ENCODE assay signal across 11 mouse cellular contexts in the genomic region with DNA sequence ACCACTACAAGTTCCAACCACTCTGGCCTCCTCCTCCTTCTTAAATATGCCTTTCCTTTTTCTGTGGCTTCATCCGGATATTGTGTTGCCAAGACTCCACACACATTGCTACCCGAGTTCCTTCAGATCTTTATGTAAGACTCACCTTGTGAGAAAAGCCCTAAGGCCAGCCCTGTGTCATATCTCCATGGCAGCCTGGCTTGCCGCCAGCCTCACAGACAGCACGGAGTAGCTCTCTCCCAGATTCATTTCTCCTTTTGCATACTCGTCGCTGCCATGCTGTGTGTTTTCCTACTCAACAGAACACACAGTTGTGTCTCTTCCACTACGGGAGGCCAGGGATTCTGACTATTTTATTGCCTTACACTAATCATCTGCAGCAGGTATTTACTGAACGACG.
DNase-seq lines count a peak whose midpoint lies in the region; ATAC-seq and TF ChIP-seq lines count a peak whose summit lies in the region.
"Had no signal": no experiment of that assay in that cellular context is flagged by ENCODE, and none has a peak within 500 bp of the region (broad histone marks: within the 10 kb centered on the region; RNA-seq: fewer than 3 reads in every experiment).

No protein-coding gene starts in this region.

- no peak overlapping the region for H3K9ac ChIP-seq in forebrain, embryonic 13.5 days
- no peak overlapping the region for H3K9ac ChIP-seq in limb, embryonic 14.5 days (ENCODE audit: low read depth, low read length, severe bottlenecking)
- H3K9ac ChIP-seq in forebrain, postnatal 0 days, result no peak overlapping the region
- H3K9ac ChIP-seq in kidney, embryonic 16.5 days (replicated peaks; ENCODE audit: low read length), result no peak overlapping the region
- H3K9ac ChIP-seq in intestine, embryonic 15.5 days, result no peak overlapping the region
- H3K9ac ChIP-seq: embryonic facial prominence, embryonic 15.5 days; heart, embryonic 12.5 days had no signal

- H3K9me3 ChIP-seq in forebrain, embryonic 13.5 days (replicated peaks), result no peaks in the 10 kb centered on the region
- no peaks in the 10 kb centered on the region for H3K9me3 ChIP-seq in forebrain, embryonic 10.5 days
- H3K9me3 ChIP-seq in limb, embryonic 14.5 days (ENCODE audit: control insufficient read depth, low read length), result no peaks in the 10 kb centered on the region
- H3K9me3 ChIP-seq in limb, embryonic 10.5 days (replicated peaks), result no peaks in the 10 kb centered on the region
- no peaks in the 10 kb centered on the region for H3K9me3 ChIP-seq in forebrain, postnatal 0 days (ENCODE audit: low read length)
- no peaks in the 10 kb centered on the region for H3K9me3 ChIP-seq in kidney, embryonic 16.5 days (ENCODE audit: low read length)
- H3K9me3 ChIP-seq in intestine, embryonic 15.5 days, result no peaks in the 10 kb centered on the region
- H3K9me3 ChIP-seq: embryonic facial prominence, embryonic 15.5 days; heart, embryonic 12.5 days had no signal

- ATAC-seq in forebrain, embryonic 13.5 days, result peak; percentile 48
- no peak for ATAC-seq in limb, embryonic 14.5 days (ENCODE audit: low FRiP score, low read depth)
- ATAC-seq in forebrain, postnatal 0 days, result peak; percentile 60
- no peak for ATAC-seq in kidney, embryonic 16.5 days (ENCODE audit: low FRiP score, low TSS enrichment)
- ATAC-seq in intestine, embryonic 15.5 days, result no peak

- no peaks in the 10 kb centered on the region for H3K27me3 ChIP-seq in forebrain, embryonic 13.5 days
- no peaks in the 10 kb centered on the region; the same call in 1 of the 2 replicates for H3K27me3 ChIP-seq in forebrain, embryonic 10.5 days (ENCODE audit: poor library complexity, severe bottlenecking)
- no peaks in the 10 kb centered on the region for H3K27me3 ChIP-seq in limb, embryonic 14.5 days (ENCODE audit: control insufficient read depth, insufficient read depth, low read length)
- no peaks in the 10 kb centered on the region for H3K27me3 ChIP-seq in limb, embryonic 10.5 days (ENCODE audit: low read depth, poor library complexity, severe bottlenecking)
- H3K27me3 ChIP-seq in forebrain, postnatal 0 days (ENCODE audit: insufficient read depth, low read length), result no peaks in the 10 kb centered on the region; the same call in 1 of the 2 replicates
- no peaks in the 10 kb centered on the region for H3K27me3 ChIP-seq in kidney, embryonic 16.5 days (ENCODE audit: insufficient read depth, low read length)
- H3K27me3 ChIP-seq in intestine, embryonic 15.5 days (replicated peaks), result no peaks in the 10 kb centered on the region
- H3K27me3 ChIP-seq: embryonic facial prominence, embryonic 15.5 days; heart, embryonic 12.5 days had no signal

- WGBS in forebrain, embryonic 13.5 days, result 59% methylated on average over 9 of the region's 9 CpGs
- WGBS in forebrain, embryonic 10.5 days, result 92% methylated on average over 9 of the region's 9 CpGs
- WGBS in limb, embryonic 14.5 days, result 45% methylated on average over 9 of the region's 9 CpGs
- 91% methylated on average over 9 of the region's 9 CpGs for WGBS in limb, embryonic 10.5 days
- 46% methylated on average over 9 of the region's 9 CpGs for WGBS in forebrain, postnatal 0 days
- WGBS in kidney, embryonic 16.5 days, result 65% methylated on average over 9 of the region's 9 CpGs
- 62% methylated on average over 9 of the region's 9 CpGs for WGBS in intestine, embryonic 15.5 days

- H3K4me2 ChIP-seq in forebrain, embryonic 13.5 days, result no peak overlapping the region
- no peak overlapping the region for H3K4me2 ChIP-seq in limb, embryonic 14.5 days (replicated peaks; ENCODE audit: low read depth, low read length, severe bottlenecking)
- no peak overlapping the region for H3K4me2 ChIP-seq in forebrain, postnatal 0 days (ENCODE audit: low read depth)
- H3K4me2 ChIP-seq in kidney, embryonic 16.5 days (replicated peaks; ENCODE audit: low read depth, low read length), result no peak overlapping the region
- H3K4me2 ChIP-seq in intestine, embryonic 15.5 days (replicated peaks), result no peak overlapping the region
- H3K4me2 ChIP-seq: embryonic facial prominence, embryonic 15.5 days; heart, embryonic 12.5 days had no signal

- no peak for TF ChIP-seq CTCF in brain, embryonic 14.5 days (IDR thresholded peaks at IDR 0.05; ENCODE audit: borderline replicate concordance, extremely low read depth, insufficient read depth, insufficient read length)
- TF ChIP-seq CTCF in forebrain, postnatal 0 days (IDR thresholded peaks at IDR 0.05; ENCODE audit: low read depth), result no peak

- TF ChIP-seq POLR2A in limb, embryonic 14.5 days (IDR thresholded peaks at IDR 0.05; ENCODE audit: borderline replicate concordance, extremely low read depth, insufficient read depth, insufficient read length), result no peak
- no peak for TF ChIP-seq POLR2A in brain, embryonic 14.5 days (IDR thresholded peaks at IDR 0.05; ENCODE audit: borderline replicate concordance, extremely low read depth, insufficient read depth, insufficient read length, poor library complexity, severe bottlenecking)

- peaks cover 19% of the 10 kb centered on the region for H3K4me1 ChIP-seq in forebrain, embryonic 13.5 days
- H3K4me1 ChIP-seq in forebrain, embryonic 10.5 days, result peaks cover 20% of the 10 kb centered on the region
- peaks cover 20% of the 10 kb centered on the region for H3K4me1 ChIP-seq in limb, embryonic 14.5 days (ENCODE audit: control insufficient read depth, insufficient read depth, low read length)
- H3K4me1 ChIP-seq in limb, embryonic 10.5 days, result peaks cover 10% of the 10 kb centered on the region
- peaks cover 9% of the 10 kb centered on the region for H3K4me1 ChIP-seq in forebrain, postnatal 0 days (ENCODE audit: insufficient read depth)
- H3K4me1 ChIP-seq in kidney, embryonic 16.5 days (ENCODE audit: insufficient read depth, low read length), result 0 out of 2 replicates have a peak, but pooled peaks cover 4% of the 10 kb centered on the region
- no peaks in the 10 kb centered on the region for H3K4me1 ChIP-seq in intestine, embryonic 15.5 days (replicated peaks)
- H3K4me1 ChIP-seq: heart, embryonic 12.5 days had no signal

- H3K4me3 ChIP-seq in forebrain, embryonic 13.5 days, result no peak overlapping the region
- no peak overlapping the region for H3K4me3 ChIP-seq in forebrain, embryonic 10.5 days
- H3K4me3 ChIP-seq in limb, embryonic 14.5 days (replicated peaks; ENCODE audit: low read length), result no peak overlapping the region
- H3K4me3 ChIP-seq in limb, embryonic 10.5 days, result no peak overlapping the region
- H3K4me3 ChIP-seq in forebrain, postnatal 0 days (ENCODE audit: low read depth, low read length), result no peak overlapping the region
- H3K4me3 ChIP-seq in kidney, embryonic 16.5 days (ENCODE audit: low read length), result no peak overlapping the region
- H3K4me3 ChIP-seq in intestine, embryonic 15.5 days (replicated peaks), result no peak overlapping the region
- H3K4me3 ChIP-seq: embryonic facial prominence, embryonic 15.5 days; heart, embryonic 12.5 days had no signal

- DNase-seq in forebrain, embryonic 10.5 days (ENCODE audit: extremely low spot score, low spot score), result no peak
- peak; percentile 40 for DNase-seq in limb, embryonic 14.5 days (ENCODE audit: low spot score)
- DNase-seq in limb, embryonic 10.5 days (ENCODE audit: low spot score), result no peak
- peak; percentile 76 for DNase-seq in brain, embryonic 14.5 days (ENCODE audit: low read depth)
- DNase-seq in forebrain, postnatal 0 days, result peak; percentile 48
- DNase-seq: lung, adult 2 months had no signal

- no peak overlapping the region for H3K27ac ChIP-seq in forebrain, embryonic 13.5 days
- no peak overlapping the region for H3K27ac ChIP-seq in forebrain, embryonic 10.5 days
- no peak overlapping the region for H3K27ac ChIP-seq in limb, embryonic 14.5 days (replicated peaks; ENCODE audit: low read depth, low read length)
- no peak overlapping the region for H3K27ac ChIP-seq in limb, embryonic 10.5 days
- H3K27ac ChIP-seq in forebrain, postnatal 0 days (ENCODE audit: low read depth, low read length), result no peak overlapping the region
- H3K27ac ChIP-seq in kidney, embryonic 16.5 days (ENCODE audit: low read length), result no peak overlapping the region
- H3K27ac ChIP-seq in intestine, embryonic 15.5 days, result no peak overlapping the region
- H3K27ac ChIP-seq: embryonic facial prominence, embryonic 15.5 days had no signal

- no peaks in the 10 kb centered on the region for H3K36me3 ChIP-seq in forebrain, embryonic 13.5 days (ENCODE audit: poor library complexity, severe bottlenecking)
- H3K36me3 ChIP-seq in forebrain, embryonic 10.5 days (replicated peaks), result no peaks in the 10 kb centered on the region
- H3K36me3 ChIP-seq in limb, embryonic 14.5 days (ENCODE audit: control insufficient read depth, insufficient read depth, low read length), result no peaks in the 10 kb centered on the region
- H3K36me3 ChIP-seq in limb, embryonic 10.5 days, result no peaks in the 10 kb centered on the region
- H3K36me3 ChIP-seq in forebrain, postnatal 0 days (ENCODE audit: insufficient read depth), result no peaks in the 10 kb centered on the region
- no peaks in the 10 kb centered on the region for H3K36me3 ChIP-seq in kidney, embryonic 16.5 days (ENCODE audit: insufficient read depth, low read length)
- H3K36me3 ChIP-seq in intestine, embryonic 15.5 days, result no peaks in the 10 kb centered on the region
- H3K36me3 ChIP-seq: embryonic facial prominence, embryonic 15.5 days; heart, embryonic 12.5 days had no signal

Comparison
In these comparisons a context has a peak if more than half of its experiments do, and no peak if none do; other contexts are left out.
1. DNase-seq: peak in limb, embryonic 14.5 days (single experiment), brain, embryonic 14.5 days (single experiment) and forebrain, postnatal 0 days (single experiment); none in forebrain, embryonic 10.5 days (single experiment) and limb, embryonic 10.5 days (single experiment).
2. ATAC-seq: peak in forebrain, embryonic 13.5 days (single experiment) and forebrain, postnatal 0 days (single experiment); none in limb, embryonic 14.5 days (single experiment), kidney, embryonic 16.5 days (single experiment) and intestine, embryonic 15.5 days (single experiment).